Mouse (Mus musculus) heart, adult 9 months (tissue): ENCODE data around the gene Chka.

Experiments used
- DNase-seq, 2 experiments: peaks; one replicate each; pipeline ENCODE4 v3.0.0; 2022; ENCODE audit warnings: low spot score in 2 of 2

Chka gene

DNA sequence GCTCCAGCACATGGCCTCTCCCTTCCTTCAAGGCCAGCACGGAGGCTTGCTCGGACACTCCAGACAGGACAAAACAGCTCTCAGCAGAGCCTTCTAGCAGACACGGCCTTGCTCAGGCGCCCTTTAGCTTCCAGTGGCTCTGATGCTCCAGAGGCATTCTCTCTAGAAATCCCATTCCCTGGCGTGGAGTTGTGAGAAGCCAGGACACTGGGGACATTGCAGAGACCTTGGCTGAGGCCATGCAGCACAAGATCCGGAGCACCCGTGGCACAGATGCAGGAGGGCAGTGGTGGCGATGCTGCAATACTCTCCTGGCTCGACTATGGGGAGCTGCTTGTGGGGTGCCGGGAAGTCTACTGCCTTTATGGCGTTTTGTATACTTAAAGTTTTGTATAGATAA, 65.2 kb downstream of the Chka start:
- no peak for DNase-seq

- no peak for DNase-seq
Measured at GRCm38 (mm10) chr19:3919928-3920327, 68.4 kb downstream of the Chka start.

DNA sequence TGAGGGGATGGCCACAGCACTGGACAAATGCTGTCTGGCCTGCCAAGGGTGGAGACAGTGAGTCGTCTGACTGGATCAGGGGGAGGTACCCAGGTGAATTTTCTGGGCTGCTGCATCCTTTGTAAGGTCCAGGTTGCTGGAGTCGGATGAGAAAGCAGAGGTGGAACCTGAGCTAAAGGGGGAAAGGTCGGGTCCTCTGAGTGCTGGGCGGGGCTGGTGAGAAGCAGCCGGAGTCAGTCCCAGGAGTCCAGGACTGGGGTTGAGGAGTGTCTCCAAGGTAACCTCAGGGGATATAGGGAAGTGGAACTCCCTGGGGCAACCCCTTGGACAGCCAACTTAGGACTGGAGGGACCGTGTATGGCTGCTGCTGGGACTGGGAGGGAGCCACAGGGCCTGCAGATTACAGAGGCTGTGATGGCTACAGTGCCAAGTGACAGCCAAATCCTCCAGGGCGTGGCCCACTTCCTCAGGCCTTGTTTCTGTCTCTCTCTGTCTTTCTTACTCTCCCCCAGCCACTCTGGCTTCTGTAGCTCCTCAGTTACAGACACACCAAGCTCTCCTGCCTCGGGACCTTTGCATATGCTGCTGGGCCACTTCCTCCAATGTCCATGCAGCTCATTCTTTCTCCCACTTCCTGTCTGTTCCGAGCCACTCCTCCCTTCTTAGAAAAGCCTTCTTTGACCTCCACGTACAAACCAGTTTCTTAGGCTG, 71.2 kb downstream of the Chka start:
- no peak for DNase-seq

GRCm38 (mm10) chr19:3923586-3923985, 72.0 kb downstream of the Chka start:
- DNase-seq: peak in 1 of 2 experiments; percentile 54

DNA sequence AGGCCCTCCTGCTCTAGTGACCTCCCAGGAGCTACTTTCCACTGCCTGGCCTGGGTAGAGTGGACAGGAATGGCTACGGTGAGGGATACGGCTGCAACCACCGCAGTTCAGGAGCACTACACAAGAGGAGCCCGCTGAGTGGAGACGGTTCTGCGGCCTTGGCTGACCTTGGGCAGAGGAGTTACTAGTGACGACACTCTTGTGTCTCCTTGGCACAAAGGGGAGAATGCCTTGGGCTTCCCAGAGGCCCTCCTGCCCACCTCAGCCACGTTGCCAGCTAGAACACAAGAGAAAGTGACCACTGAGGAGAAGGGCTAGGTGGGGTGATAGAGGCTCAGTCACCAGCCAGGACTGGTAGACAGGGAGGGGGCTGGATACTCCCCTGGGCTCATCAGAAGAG, 72.6 kb downstream of the Chka start:
- no peak for DNase-seq

GRCm38 (mm10) chr19:3924868-3925267, 73.3 kb downstream of the Chka start:
- no peak for DNase-seq

DNA sequence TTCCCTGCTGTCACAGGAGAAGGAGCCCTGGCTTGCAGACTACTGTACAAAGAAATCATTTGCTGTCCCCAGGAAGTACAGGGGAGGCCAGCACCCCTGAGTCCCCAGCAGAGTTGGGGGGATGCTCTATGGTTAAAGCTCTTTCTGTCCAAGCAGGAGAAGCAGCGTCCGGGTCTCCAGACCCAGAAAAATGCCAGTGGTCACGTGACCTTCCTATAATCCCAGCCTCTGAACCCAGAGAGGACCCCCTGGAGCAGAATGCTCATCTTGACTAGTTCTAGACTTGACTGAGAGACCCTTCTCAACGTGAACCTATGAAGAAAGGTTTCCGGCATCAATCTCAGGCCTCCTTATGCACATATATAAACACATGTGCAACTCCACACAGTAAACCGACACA, 74.3 kb downstream of the Chka start:
- DNase-seq: no peak

- no peak for DNase-seq
Measured at GRCm38 (mm10) chr19:3926279-3926678, 74.7 kb downstream of the Chka start.

- no peak for DNase-seq
Measured at GRCm38 (mm10) chr19:3926685-3927084, 75.1 kb downstream of the Chka start.

GRCm38 (mm10) chr19:3927989-3928388, 76.4 kb downstream of the Chka start:
- DNase-seq: no peak

DNA sequence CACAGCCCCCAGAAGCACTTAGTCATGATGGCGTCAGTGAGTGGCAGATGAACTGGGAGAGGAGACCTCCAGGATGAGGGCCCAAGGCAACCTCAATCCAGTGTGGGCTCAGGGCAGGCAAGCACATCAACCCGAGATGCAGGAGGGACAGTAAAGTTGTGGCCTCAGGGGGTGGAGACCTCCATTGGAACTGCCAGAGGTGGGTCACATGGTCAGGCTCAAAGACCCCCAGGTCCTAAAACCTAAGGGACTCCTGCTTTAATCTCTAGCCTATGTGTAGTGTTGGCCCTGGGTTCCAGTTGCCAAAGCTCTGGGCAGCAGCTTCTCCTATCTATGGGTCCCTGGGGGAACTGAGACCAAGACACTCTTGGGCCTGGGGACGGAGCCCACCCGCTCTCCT, 77.2 kb downstream of the Chka start:
- no peak for DNase-seq

DNA sequence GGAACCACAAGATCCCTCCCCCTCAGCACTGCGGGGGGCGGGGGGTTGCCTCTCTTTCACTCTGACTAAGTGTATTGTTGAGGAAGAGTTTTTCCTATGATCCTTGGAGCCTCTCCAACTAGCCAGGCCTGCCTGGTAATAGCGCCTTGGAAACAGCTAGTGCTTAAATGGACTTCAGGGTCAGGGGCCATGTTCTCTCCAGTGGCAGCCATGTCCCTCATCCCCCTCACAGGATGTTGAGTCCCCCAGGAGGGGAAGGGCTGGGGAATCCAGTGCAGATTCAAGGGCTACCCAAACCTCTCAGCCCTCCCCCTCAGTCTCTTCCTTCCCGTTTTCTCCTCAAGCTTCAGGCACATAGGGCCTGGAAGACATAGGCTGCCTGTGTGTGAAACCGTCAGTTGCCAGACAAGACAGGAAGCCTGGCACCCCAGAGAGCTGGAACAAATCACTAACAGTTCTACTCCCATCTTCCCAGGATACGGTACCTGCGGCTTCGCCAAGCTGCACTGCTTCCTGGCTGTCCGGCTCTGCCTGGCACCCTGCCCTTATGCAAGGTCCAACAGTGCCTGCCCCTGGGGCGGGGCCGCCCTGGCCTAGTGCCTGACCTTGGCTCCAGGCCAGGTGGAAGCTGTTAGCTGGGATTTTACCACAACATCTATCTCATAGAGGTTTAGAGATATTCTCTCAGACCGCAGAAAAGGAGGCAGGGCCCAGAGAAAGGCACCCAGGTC, 77.8 kb downstream of the Chka start, which contains the start of gene Aldh3b1:
Gene Aldh3b1, minus strand, starts transcription at position 598 of the 731 bp plus-strand sequence.
- DNase-seq: peak; percentile 88 to 92

GRCm38 (mm10) chr19:3930262-3931057, 78.9 kb downstream of the Chka start:
- no peak for DNase-seq

DNA sequence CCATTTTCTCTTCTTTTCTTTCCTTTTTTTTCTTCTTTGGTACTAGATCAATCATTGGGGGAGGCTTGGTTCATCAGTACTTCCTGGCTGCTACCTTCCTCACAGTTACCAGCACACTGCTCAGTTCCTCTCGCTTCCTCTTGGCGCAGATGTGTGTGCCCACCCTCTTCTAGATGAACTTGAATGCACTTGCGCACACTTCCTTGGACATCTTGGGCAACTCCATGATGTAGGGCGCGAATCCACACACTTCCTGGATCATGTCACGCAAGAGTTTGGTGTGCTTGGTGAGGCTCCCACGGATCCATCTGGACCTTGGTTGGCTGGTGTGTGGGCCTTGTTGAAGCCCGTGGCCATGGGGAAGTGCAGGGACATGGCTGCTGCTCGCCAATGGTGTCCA, 80.1 kb downstream of the Chka start:
- peak in 1 of 2 experiments; percentile 59 for DNase-seq

DNA sequence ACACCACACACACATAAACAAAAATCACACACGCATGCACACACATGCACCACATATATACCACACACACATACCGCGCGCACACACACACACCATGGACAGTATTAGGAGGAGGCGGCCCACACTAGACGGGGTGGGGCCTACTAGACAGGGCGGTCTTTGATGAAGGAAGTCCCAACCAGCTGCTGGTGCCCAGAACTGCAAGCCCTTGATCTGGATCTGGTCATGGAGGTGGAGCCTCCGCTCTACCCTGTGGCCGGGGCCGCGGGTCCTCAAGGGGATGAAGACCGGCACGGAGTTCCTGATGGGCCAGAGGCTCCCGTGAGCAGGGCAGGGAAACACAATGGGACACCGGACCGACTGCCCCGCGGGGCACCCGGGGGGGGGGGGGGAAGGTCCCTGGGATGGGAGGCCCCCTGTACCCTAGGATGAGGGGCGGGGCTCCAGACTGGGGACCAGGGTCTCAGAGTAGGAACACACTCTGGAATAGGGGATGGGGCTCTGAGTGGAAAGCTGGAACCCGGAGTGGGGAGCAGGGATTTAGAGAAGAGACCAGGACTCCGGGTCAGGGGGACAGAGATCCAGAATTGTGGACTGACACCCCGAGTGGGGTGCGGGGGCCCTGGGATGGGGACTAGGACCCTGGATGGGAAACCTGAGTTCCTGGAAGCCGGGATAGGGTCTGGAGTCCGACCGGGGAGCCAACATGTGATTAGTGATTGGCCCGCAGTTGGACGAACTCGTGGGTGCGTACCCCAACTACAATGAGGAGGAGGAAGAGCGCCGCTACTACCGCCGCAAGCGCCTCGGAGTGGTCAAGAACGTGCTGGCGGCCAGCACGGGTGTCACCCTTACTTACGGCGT, 83.7 kb downstream of the Chka start, which contains the start of gene Unc93b1:
Gene Unc93b1, plus strand, starts transcription at position 155 of the 864 bp plus-strand sequence.
- peak; percentile 78 to 85 for DNase-seq

GRCm38 (mm10) chr19:3935896-3936850, 84.6 kb downstream of the Chka start:
- peak; percentile 77 to 84 for DNase-seq

DNA sequence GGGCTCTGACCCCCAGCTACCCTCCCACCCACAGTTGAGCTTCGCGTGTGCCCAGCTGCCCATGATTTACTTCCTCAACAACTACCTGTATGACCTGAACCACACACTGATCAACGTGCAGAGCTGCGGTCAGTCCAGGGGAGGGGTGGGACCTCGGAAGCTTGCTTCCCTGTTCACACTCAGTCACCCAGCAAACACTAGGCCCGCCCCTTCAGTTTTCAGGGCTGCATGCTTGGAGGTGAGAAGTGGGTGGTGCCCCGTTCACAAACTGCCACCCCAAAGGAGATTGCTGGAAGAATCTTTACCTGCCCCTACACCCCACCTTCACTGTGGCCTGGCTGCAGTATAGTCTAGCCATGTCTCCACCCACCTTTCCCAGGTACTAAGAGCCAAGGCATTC, 90.7 kb downstream of the Chka start:
- DNase-seq: no peak

GRCm38 (mm10) chr19:3942986-3943735, 91.6 kb downstream of the Chka start:
- no peak for DNase-seq
